Mouse (Mus musculus) hindbrain, embryonic 11.5 days (tissue): ENCODE measurements at regions not wholly inside any gene's neighbourhood (a gene's known extent, or its start where the extent isn't known, plus 50 kb on each side); places are given as distances from the start of the nearest gene placed in this dataset.
A peak's percentile ranks its signal among the peaks of the same experiment; 100 is the strongest.

Source experiments
- ATAC-seq: fragments of 200-750 bp; cut with Nextera tagmentation; 2 replicates; pipeline ENCODE4 v1.8.0; 2017; ENCODE audit warnings: mild to moderate bottlenecking, moderate TSS enrichment, moderate library complexity; ENCODE audit not compliant: low FRiP score
- DNase-seq: peaks from one replicate; pipeline ENCODE4 v3.0.0-alpha.2; 2015; ENCODE audit warnings: low spot score
- H3K27ac ChIP-seq: fragments of 300-500 bp; sonication (generic); 2 replicates; pipeline ENCODE4 v1.5.1; 2014; ENCODE audit warnings: mild to moderate bottlenecking, low read depth, low read length
- H3K27me3 ChIP-seq: fragments of 300-500 bp; sonication (generic); 2 replicates; pipeline ENCODE4 v1.6.1; 2014; ENCODE audit warnings: mild to moderate bottlenecking, low read length, moderate library complexity, mixed read lengths; ENCODE audit not compliant: control insufficient read depth, insufficient read depth
- H3K36me3 ChIP-seq: fragments of 300-500 bp; sonication (generic); 2 replicates; pipeline ENCODE4 v1.6.1; 2014; ENCODE audit warnings: mild to moderate bottlenecking, low read length, moderate library complexity, mixed read lengths; ENCODE audit not compliant: control insufficient read depth, insufficient read depth
- H3K4me1 ChIP-seq: fragments of 300-500 bp; sonication (generic); replicated peaks from 2 replicates; pipeline ENCODE4 v1.6.1; 2014; ENCODE audit warnings: low read length, mixed read lengths; ENCODE audit not compliant: control insufficient read depth, insufficient read depth
- H3K4me2 ChIP-seq: fragments of 300-500 bp; sonication (generic); replicated peaks from 2 replicates; pipeline ENCODE4 v1.6.1; 2014; ENCODE audit warnings: mild to moderate bottlenecking, low read depth, low read length
- H3K4me3 ChIP-seq: fragments of 300-500 bp; sonication (generic); 2 replicates; pipeline ENCODE4 v1.5.1; 2014; ENCODE audit warnings: low read depth, low read length
- H3K9ac ChIP-seq: fragments of 300-500 bp; sonication (generic); 2 replicates; pipeline ENCODE4 v1.6.1; 2014; ENCODE audit warnings: low read depth, low read length
- H3K9me3 ChIP-seq: fragments of 300-500 bp; sonication (generic); 2 replicates; pipeline ENCODE4 v1.6.1; 2016; ENCODE audit warnings: low read length; ENCODE audit not compliant: control insufficient read depth
- WGBS: fragments of 180-500 bp; shearing (Covaris S2); extraction: QIAGEN DNeasy Blood & Tissue Kit; methylation state at CpG from one replicate; pipeline ENCODE4 v1.1.7; 2014; 5-methylcytosine and 5-hydroxymethylcytosine counted together

DNA sequence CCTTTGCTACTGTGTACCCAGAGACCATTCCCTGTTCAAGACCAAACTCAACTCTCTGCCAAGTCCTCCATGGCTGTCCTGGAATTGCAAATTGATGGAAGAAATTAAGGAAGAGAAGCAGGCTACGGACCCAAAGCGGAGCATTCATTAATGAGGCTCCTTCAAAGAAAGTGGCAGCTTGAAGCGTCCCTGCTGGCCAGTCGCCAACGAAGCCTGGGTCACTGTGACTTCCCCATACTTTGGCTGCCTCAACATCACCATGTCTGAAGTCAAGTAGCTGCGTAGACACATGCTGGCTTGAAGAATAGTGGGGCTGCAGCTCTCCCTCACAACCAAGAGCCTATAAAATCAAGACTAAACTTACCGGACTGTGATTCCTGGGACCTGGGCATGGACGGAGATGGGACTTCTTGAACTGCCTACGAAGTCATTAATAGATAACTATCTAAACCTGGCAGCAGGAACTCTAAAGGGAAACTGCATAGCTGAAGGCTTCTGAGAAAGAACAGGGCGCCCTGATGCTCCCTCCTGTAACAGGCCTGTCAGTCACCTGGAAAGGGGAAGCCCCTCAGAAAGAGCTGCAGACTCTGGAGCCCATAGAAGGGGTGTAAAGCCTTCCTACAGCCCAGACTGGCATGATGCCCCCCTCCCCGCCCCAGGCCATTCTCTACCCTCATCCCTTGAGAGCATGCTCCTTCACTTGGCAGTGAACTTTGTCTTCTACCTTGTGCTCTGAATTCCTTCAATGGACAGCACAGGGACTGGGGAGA is 116.0 kb upstream of the Selenok start:
- WGBS = 89% methylated on average over 11 of the region's 11 CpGs
- no peak for DNase-seq

DNA sequence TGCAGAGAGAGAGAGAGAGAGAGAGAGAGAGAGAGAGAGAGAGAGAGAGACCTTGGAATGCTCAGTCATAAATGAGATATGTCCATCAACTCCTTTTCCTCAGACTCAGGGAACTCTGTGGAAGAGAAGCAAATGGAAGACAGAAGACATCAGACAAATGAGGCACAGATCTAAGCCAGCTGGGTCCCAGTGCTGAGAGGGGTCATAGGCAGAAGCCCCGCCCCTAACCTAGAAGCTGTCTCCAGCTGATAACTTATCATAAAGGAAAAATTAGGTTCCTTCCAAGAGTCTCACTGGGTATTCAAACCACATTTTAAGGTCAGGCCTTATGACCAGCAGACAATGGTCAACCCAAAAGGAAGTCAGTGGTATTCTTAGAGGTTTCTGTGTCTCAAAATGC is 106.1 kb upstream of the Selenok start:
- Histone ChIP-seq H3K4me2 (no peak overlapping the region), H3K4me1 (no peaks in the 10 kb centered on the region), H3K27me3 (no peaks in the 10 kb centered on the region), H3K9me3 (no peaks in the 10 kb centered on the region), H3K4me3 (no peak overlapping the region), H3K9ac (no peak overlapping the region), H3K27ac (no peak overlapping the region), H3K36me3 (no peaks in the 10 kb centered on the region)
- ATAC-seq (no peak), DNase-seq (no peak)
- 81% methylated on average over 1 of the region's 1 CpGs for WGBS

More for the DNA sequence above, 116.0 kb upstream of the Selenok start:
- no peaks in the 10 kb centered on the region for H3K36me3 ChIP-seq
- no peak for ATAC-seq
- no peak overlapping the region for H3K4me3 ChIP-seq
- no peak overlapping the region for H3K4me2 ChIP-seq
- H3K9ac ChIP-seq = no peak overlapping the region
- H3K27ac ChIP-seq = no peak overlapping the region
- no peaks in the 10 kb centered on the region for H3K27me3 ChIP-seq
- H3K9me3 ChIP-seq = no peaks in the 10 kb centered on the region
- no peaks in the 10 kb centered on the region for H3K4me1 ChIP-seq

DNA sequence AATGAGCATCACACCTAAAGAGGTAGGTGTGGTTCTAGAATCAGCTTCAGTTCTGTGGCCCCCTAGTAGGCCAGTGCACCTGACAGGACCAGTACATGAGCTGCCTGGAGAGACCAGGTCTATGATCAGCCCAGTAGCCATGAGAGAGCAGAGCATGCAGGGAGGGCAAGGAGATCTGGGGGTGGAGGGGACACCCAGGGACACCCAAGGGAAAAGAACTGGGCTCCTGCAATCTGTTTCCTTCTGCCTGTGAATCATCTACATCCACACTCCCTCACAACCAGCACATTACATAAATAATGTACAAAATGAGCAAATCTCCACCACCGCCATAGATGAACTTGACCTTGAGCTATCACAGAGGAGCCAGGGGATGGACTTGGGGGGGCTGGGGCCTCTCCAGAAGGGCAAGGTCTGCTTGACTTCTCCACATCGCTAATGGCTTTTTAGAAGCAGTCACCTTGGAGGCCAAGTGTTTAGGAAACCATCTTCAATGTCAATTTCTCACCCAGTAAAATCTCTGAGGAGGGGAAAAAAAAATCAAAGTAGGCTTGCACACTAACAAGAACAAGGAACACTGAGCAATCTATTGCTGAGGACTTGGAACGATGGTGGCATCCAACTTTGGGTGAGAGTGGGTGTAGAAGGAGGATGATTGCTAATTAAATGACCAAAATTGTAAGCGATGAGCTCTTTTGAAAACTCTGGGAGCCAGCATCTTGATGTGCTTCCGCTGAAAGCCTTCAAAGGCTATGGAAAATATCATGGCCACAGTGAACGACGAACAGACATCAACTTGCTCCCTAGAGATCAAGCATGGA is 101.4 kb upstream of the Selenok start:
- no peak for ATAC-seq
- no peak overlapping the region for H3K27ac ChIP-seq
- no peak overlapping the region for H3K4me3 ChIP-seq
- H3K4me2 ChIP-seq = no peak overlapping the region
- no peak for DNase-seq
- H3K9me3 ChIP-seq = no peaks in the 10 kb centered on the region
- no peak overlapping the region for H3K9ac ChIP-seq
- H3K4me1 ChIP-seq = no peaks in the 10 kb centered on the region
- 88% methylated on average over 7 of the region's 7 CpGs for WGBS
- no peaks in the 10 kb centered on the region for H3K27me3 ChIP-seq
- H3K36me3 ChIP-seq = no peaks in the 10 kb centered on the region

DNA sequence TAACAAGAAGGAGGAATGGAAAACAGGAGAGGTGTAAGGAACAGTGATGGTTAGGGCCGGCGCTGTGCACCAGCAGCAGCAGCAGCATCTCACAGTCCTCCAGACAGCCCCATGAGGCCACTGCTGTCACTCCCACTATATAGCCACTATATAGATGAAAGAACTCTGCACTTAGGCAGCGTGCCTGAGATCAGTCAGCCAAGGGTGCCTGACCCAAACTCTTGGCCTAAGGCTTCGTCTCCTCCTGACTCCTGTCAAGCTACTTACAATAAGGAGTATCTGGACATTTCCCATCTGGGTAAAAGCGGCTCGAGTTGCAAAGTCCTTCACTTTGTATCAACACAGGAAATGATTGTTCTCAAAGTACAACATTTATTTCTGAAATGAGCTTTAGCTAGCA is 100.8 kb upstream of the Selenok start:
- WGBS = 64% methylated on average over 6 of the region's 6 CpGs
- H3K36me3 ChIP-seq = no peaks in the 10 kb centered on the region
- no peaks in the 10 kb centered on the region for H3K4me1 ChIP-seq
- ATAC-seq (no peak), DNase-seq (no peak)
- no peaks in the 10 kb centered on the region for H3K27me3 ChIP-seq
- H3K4me2 ChIP-seq = no peak overlapping the region
- no peak overlapping the region for H3K4me3 ChIP-seq
- no peak overlapping the region for H3K9ac ChIP-seq
- no peaks in the 10 kb centered on the region for H3K9me3 ChIP-seq
- no peak overlapping the region for H3K27ac ChIP-seq

DNA sequence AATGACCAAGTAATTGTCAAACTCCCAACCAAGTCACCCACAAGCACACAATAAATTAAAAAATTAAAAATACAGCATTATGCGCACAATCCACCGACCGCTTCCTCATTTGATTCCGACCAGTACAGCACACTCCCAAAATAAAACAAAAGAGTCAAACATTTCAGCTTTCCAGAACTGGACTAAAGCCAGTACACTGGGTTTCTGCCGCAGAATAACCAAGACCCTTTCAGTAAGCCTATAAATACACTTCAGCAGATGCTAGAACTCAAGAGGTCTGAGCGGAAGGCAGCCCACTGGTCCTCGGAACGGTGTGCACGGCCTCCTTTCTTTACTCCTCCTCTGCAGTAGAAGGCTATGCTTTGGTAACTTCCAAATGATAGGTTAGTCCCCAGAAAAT is 98.2 kb upstream of the Selenok start:
- ATAC-seq = no peak
- Histone ChIP-seq H3K4me1 (no peaks in the 10 kb centered on the region), H3K9me3 (no peaks in the 10 kb centered on the region), H3K4me2 (no peak overlapping the region), H3K9ac (no peak overlapping the region), H3K27me3 (no peaks in the 10 kb centered on the region), H3K4me3 (no peak overlapping the region), H3K27ac (no peak overlapping the region), H3K36me3 (no peaks in the 10 kb centered on the region)
- no peak for DNase-seq
- 96% methylated on average over 9 of the region's 9 CpGs for WGBS

DNA sequence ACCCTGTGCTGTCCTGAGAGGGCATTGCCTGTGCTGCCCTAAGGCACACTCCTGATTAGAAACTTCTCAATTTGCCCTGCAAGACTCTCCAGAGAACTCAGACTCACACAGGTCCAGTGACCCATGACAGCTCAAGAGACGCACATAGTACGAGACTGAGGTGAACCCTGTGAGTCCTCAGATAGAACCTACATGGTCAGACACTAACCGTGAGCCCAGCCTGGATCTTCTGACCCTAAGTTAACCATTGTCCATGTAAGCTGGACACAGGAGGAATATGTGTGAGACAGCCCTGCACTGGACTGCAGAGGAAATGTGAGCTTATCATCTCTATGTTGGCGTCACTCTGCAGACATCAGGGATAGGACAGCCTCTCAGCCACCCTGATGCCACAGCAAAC is 91.4 kb upstream of the Selenok start:
- no peaks in the 10 kb centered on the region for H3K4me1 ChIP-seq
- H3K9ac ChIP-seq = no peak overlapping the region
- H3K27ac ChIP-seq = no peak overlapping the region
- H3K27me3 ChIP-seq = no peaks in the 10 kb centered on the region
- WGBS = 93% methylated on average over 4 of the region's 4 CpGs
- H3K4me3 ChIP-seq = no peak overlapping the region
- no peaks in the 10 kb centered on the region for H3K36me3 ChIP-seq
- no peaks in the 10 kb centered on the region for H3K9me3 ChIP-seq
- DNase-seq (no peak), ATAC-seq (no peak)
- H3K4me2 ChIP-seq = no peak overlapping the region

DNA sequence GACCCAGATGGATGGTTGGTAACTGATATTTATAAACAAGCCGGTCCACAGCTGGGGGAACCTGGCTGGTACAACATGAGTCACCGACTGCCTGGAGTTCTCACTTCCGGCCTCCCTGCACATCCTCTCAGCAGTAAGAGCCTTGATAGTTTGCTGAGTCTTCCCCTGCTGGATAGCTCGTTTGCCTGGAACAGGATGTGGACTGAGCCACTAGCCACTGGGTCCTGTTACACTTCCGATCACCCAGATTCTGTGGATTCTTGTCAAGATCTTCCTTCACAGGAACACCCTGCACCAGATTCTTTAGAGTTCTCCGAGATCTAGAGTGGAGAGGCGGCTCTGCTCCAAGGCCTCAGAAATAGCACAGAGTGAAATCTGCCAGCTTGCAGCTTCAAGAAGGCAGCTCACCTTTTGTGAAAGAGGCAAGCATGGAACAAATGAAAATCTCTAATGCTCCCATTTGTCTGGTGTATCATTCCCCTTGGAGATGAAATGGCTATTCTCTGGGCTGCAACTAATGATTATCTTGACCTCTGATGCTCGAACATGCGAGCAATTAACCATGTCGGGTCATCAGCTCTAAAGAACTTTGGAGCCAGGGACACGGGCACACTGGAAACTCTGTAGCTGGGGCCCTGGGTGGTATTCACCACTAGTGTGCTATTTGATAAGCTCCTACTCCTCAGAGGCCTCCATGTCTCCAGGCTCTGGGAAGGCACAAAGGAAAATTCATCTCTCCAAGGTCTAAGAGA is 90.3 kb upstream of the Selenok start:
- DNase-seq (peak; percentile 3), ATAC-seq (no peak)
- no peak overlapping the region for H3K27ac ChIP-seq
- no peak overlapping the region for H3K4me3 ChIP-seq
- no peaks in the 10 kb centered on the region for H3K36me3 ChIP-seq
- WGBS = 72% methylated on average over 11 of the region's 11 CpGs
- no peak overlapping the region for H3K4me2 ChIP-seq
- H3K9ac ChIP-seq = no peak overlapping the region
- no peaks in the 10 kb centered on the region for H3K27me3 ChIP-seq
- H3K9me3 ChIP-seq = no peaks in the 10 kb centered on the region
- H3K4me1 ChIP-seq = no peaks in the 10 kb centered on the region

DNA sequence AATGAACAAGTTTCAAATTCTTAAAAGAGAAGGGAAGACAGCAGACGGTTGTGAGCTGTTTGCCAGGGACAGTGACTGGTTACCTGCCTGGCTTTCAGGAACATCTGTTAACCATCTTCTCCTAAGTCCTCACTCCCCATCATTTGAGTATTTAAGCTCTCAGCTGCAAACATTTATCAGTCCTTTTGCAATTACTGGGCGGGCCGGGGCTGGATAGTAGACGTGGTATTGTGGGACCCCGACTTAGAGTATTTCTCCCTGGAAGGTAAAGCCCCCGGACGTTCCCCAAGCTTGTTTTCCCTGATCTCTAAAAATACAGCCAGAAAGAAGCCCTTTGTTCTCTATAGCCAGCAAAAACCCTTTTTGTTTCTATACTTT is 89.7 kb upstream of the Selenok start:
- Histone ChIP-seq H3K27ac (no peak overlapping the region), H3K9me3 (no peaks in the 10 kb centered on the region), H3K4me2 (no peak overlapping the region), H3K27me3 (no peaks in the 10 kb centered on the region), H3K4me3 (no peak overlapping the region), H3K4me1 (no peaks in the 10 kb centered on the region), H3K9ac (no peak overlapping the region), H3K36me3 (no peaks in the 10 kb centered on the region)
- 84% methylated on average over 7 of the region's 7 CpGs for WGBS
- ATAC-seq (no peak), DNase-seq (no peak)
